Mouse (Mus musculus) kidney, embryonic 15.5 days (tissue): ENCODE measurements at regions not wholly inside any gene's neighbourhood (a gene's known extent, or its start where the extent isn't known, plus 50 kb on each side); places are given as distances from the start of the nearest gene placed in this dataset.

ENCODE experiments used
- ATAC-seq: fragments of 200-750 bp; cut with Nextera tagmentation; replicated peaks from 2 replicates; pipeline ENCODE4 v1.8.0; 2017; ENCODE audit warnings: moderate TSS enrichment; ENCODE audit not compliant: low FRiP score
- H3K27ac ChIP-seq: fragments of 300-500 bp; sonication (generic); 2 replicates; pipeline ENCODE4 v1.5.1; 2015; ENCODE audit warnings: mild to moderate bottlenecking, inconsistent platforms
- H3K27me3 ChIP-seq: fragments of 300-500 bp; sonication (generic); 2 replicates; pipeline ENCODE4 v1.6.1; 2015; ENCODE audit warnings: inconsistent platforms
- H3K36me3 ChIP-seq: fragments of 300-500 bp; sonication (generic); 2 replicates; pipeline ENCODE4 v1.6.1; 2015; ENCODE audit warnings: inconsistent platforms
- H3K4me1 ChIP-seq: fragments of 300-500 bp; sonication (generic); 2 replicates; pipeline ENCODE4 v1.6.1; 2015; ENCODE audit warnings: inconsistent platforms
- H3K4me2 ChIP-seq: fragments of 300-500 bp; sonication (generic); 2 replicates; pipeline ENCODE4 v1.6.1; 2015; ENCODE audit warnings: moderate library complexity, mild to moderate bottlenecking, inconsistent platforms
- H3K4me3 ChIP-seq: fragments of 300-500 bp; sonication (generic); replicated peaks from 2 replicates; pipeline ENCODE4 v1.5.1; 2015; ENCODE audit warnings: mild to moderate bottlenecking, inconsistent platforms
- H3K9ac ChIP-seq: fragments of 300-500 bp; sonication (generic); 2 replicates; pipeline ENCODE4 v1.6.1; 2015; ENCODE audit warnings: mild to moderate bottlenecking, inconsistent platforms
- H3K9me3 ChIP-seq: fragments of 300-500 bp; sonication (generic); replicated peaks from 2 replicates; pipeline ENCODE4 v1.6.1; 2016; ENCODE audit warnings: inconsistent platforms
- WGBS: fragments of 180-500 bp; shearing (Covaris S2); methylation state at CpG from one replicate; pipeline ENCODE4 v1.1.7; 2015; ENCODE audit warnings: mixed read lengths; 5-methylcytosine and 5-hydroxymethylcytosine counted together

GRCm38 (mm10) chr10:85242701-85243100, 57.8 kb upstream of the Cry1 start:
- ATAC-seq: no peak
- H3K27me3 ChIP-seq: no peaks in the 10 kb centered on the region
- WGBS: 90% methylated on average over 7 of the region's 7 CpGs
- H3K4me1 ChIP-seq: no peaks in the 10 kb centered on the region
- no peak overlapping the region for H3K27ac ChIP-seq
- no peaks in the 10 kb centered on the region for H3K36me3 ChIP-seq
- no peaks in the 10 kb centered on the region for H3K9me3 ChIP-seq
- no peak overlapping the region for H3K9ac ChIP-seq
- no peak overlapping the region for H3K4me2 ChIP-seq
- no peak overlapping the region for H3K4me3 ChIP-seq

GRCm38 (mm10) chr10:85243556-85243955, 58.7 kb upstream of the Cry1 start:
- H3K4me2 ChIP-seq: no peak overlapping the region
- no peak overlapping the region for H3K4me3 ChIP-seq
- no peak overlapping the region for H3K9ac ChIP-seq
- no peak for ATAC-seq
- H3K27me3 ChIP-seq: no peaks in the 10 kb centered on the region
- H3K4me1 ChIP-seq: no peaks in the 10 kb centered on the region
- 89% methylated on average over 6 of the region's 6 CpGs for WGBS
- no peaks in the 10 kb centered on the region for H3K9me3 ChIP-seq
- H3K36me3 ChIP-seq: no peaks in the 10 kb centered on the region
- no peak overlapping the region for H3K27ac ChIP-seq

- no peaks in the 10 kb centered on the region for H3K4me1 ChIP-seq
- no peak overlapping the region for H3K9ac ChIP-seq
- H3K4me3 ChIP-seq: no peak overlapping the region
- H3K9me3 ChIP-seq: no peaks in the 10 kb centered on the region
- no peaks in the 10 kb centered on the region for H3K36me3 ChIP-seq
- WGBS: 49% methylated on average over 5 of the region's 5 CpGs
- H3K4me2 ChIP-seq: no peak overlapping the region
- no peak for ATAC-seq
- no peak overlapping the region for H3K27ac ChIP-seq
- no peaks in the 10 kb centered on the region for H3K27me3 ChIP-seq
These were observed 80.9 kb upstream of the Cry1 start for GRCm38 (mm10) chr10:85265746-85266145.

- H3K9me3 ChIP-seq: no peaks in the 10 kb centered on the region
- H3K27me3 ChIP-seq: no peaks in the 10 kb centered on the region
- H3K27ac ChIP-seq: no peak overlapping the region
- WGBS: 52% methylated on average over 10 of the region's 10 CpGs
- no peak for ATAC-seq
- no peak overlapping the region for H3K9ac ChIP-seq
- no peak overlapping the region for H3K4me2 ChIP-seq
- H3K4me1 ChIP-seq: no peaks in the 10 kb centered on the region
- H3K4me3 ChIP-seq: no peak overlapping the region
- no peaks in the 10 kb centered on the region for H3K36me3 ChIP-seq
These were observed 81.3 kb upstream of the Cry1 start for GRCm38 (mm10) chr10:85266148-85266547.

GRCm38 (mm10) chr10:85266796-85267195, 81.9 kb upstream of the Cry1 start:
- WGBS: 82% methylated on average over 4 of the region's 4 CpGs
- Histone ChIP-seq H3K4me1 (no peaks in the 10 kb centered on the region), H3K9me3 (no peaks in the 10 kb centered on the region), H3K4me2 (no peak overlapping the region), H3K27ac (no peak overlapping the region), H3K9ac (no peak overlapping the region), H3K36me3 (no peaks in the 10 kb centered on the region), H3K4me3 (no peak overlapping the region), H3K27me3 (no peaks in the 10 kb centered on the region)
- ATAC-seq: no peak

GRCm38 (mm10) chr10:85270209-85270608, 85.3 kb upstream of the Cry1 start:
- H3K36me3 ChIP-seq: no peaks in the 10 kb centered on the region
- H3K27ac ChIP-seq: no peak overlapping the region
- no peak for ATAC-seq
- no peaks in the 10 kb centered on the region for H3K9me3 ChIP-seq
- H3K4me2 ChIP-seq: no peak overlapping the region
- no peak overlapping the region for H3K9ac ChIP-seq
- H3K4me3 ChIP-seq: no peak overlapping the region
- H3K27me3 ChIP-seq: no peaks in the 10 kb centered on the region
- 85% methylated on average over 6 of the region's 6 CpGs for WGBS
- H3K4me1 ChIP-seq: no peaks in the 10 kb centered on the region

- 92% methylated on average over 2 of the region's 2 CpGs for WGBS
- no peak overlapping the region for H3K4me2 ChIP-seq
These were observed 91.9 kb upstream of the Cry1 start for GRCm38 (mm10) chr10:85276793-85277192.

GRCm38 (mm10) chr10:85291733-85292476, 94.7 kb upstream of the Btbd11 start:
- H3K4me2 ChIP-seq: no peak overlapping the region
- H3K9ac ChIP-seq: no peak overlapping the region
- no peaks in the 10 kb centered on the region for H3K4me1 ChIP-seq
- no peaks in the 10 kb centered on the region for H3K36me3 ChIP-seq
- H3K9me3 ChIP-seq: no peaks in the 10 kb centered on the region
- H3K27me3 ChIP-seq: no peaks in the 10 kb centered on the region
- 92% methylated on average over 5 of the region's 5 CpGs for WGBS
- ATAC-seq: no peak
- H3K4me3 ChIP-seq: no peak overlapping the region
- no peak overlapping the region for H3K27ac ChIP-seq

More at GRCm38 (mm10) chr10:85276793-85277192, 91.9 kb upstream of the Cry1 start:
- Histone ChIP-seq H3K27ac (no peak overlapping the region), H3K4me1 (no peaks in the 10 kb centered on the region), H3K27me3 (no peaks in the 10 kb centered on the region), H3K36me3 (no peaks in the 10 kb centered on the region), H3K4me3 (no peak overlapping the region), H3K9me3 (no peaks in the 10 kb centered on the region), H3K9ac (no peak overlapping the region)
- no peak for ATAC-seq

- Histone ChIP-seq H3K27ac (no peak overlapping the region), H3K9me3 (no peaks in the 10 kb centered on the region), H3K4me3 (no peak overlapping the region), H3K9ac (no peak overlapping the region), H3K36me3 (no peaks in the 10 kb centered on the region), H3K4me2 (no peak overlapping the region), H3K27me3 (no peaks in the 10 kb centered on the region), H3K4me1 (no peaks in the 10 kb centered on the region)
- 71% methylated on average over 2 of the region's 2 CpGs for WGBS
- ATAC-seq: no peak
These were observed 94.1 kb upstream of the Btbd11 start for GRCm38 (mm10) chr10:85292477-85292855.

GRCm38 (mm10) chr10:85293071-85293783, 93.4 kb upstream of the Btbd11 start:
- Histone ChIP-seq H3K9me3 (no peaks in the 10 kb centered on the region), H3K4me2 (no peak overlapping the region), H3K27ac (no peak overlapping the region), H3K27me3 (no peaks in the 10 kb centered on the region), H3K4me3 (no peak overlapping the region), H3K4me1 (no peaks in the 10 kb centered on the region), H3K9ac (no peak overlapping the region), H3K36me3 (no peaks in the 10 kb centered on the region)
- no peak for ATAC-seq
- WGBS: 63% methylated on average over 9 of the region's 9 CpGs

- 90% methylated on average over 5 of the region's 5 CpGs for WGBS
- no peak for ATAC-seq
These were observed 91.3 kb upstream of the Btbd11 start for GRCm38 (mm10) chr10:85295133-85295887.

GRCm38 (mm10) chr10:85311781-85312180, 74.8 kb upstream of the Btbd11 start:
- no peak overlapping the region for H3K4me3 ChIP-seq
- H3K27ac ChIP-seq: no peak overlapping the region
- ATAC-seq: no peak
- H3K36me3 ChIP-seq: no peaks in the 10 kb centered on the region
- no peak overlapping the region for H3K4me2 ChIP-seq
- H3K27me3 ChIP-seq: no peaks in the 10 kb centered on the region
- no peaks in the 10 kb centered on the region for H3K4me1 ChIP-seq
- no peak overlapping the region for H3K9ac ChIP-seq
- H3K9me3 ChIP-seq: no peaks in the 10 kb centered on the region

More at GRCm38 (mm10) chr10:85295133-85295887, 91.3 kb upstream of the Btbd11 start:
- no peaks in the 10 kb centered on the region for H3K27me3 ChIP-seq
- H3K27ac ChIP-seq: no peak overlapping the region
- H3K4me2 ChIP-seq: no peak overlapping the region
- no peak overlapping the region for H3K4me3 ChIP-seq
- no peaks in the 10 kb centered on the region for H3K36me3 ChIP-seq
- H3K9me3 ChIP-seq: no peaks in the 10 kb centered on the region
- no peak overlapping the region for H3K9ac ChIP-seq
- no peaks in the 10 kb centered on the region for H3K4me1 ChIP-seq
